Mouse (Mus musculus): Measurements from ENCODE around the gene Apc2. TPM values are rescaled to one million over a fixed set of nuclear protein-coding genes. Genes with fewer than 3 reads are reported as not detected.
A peak's percentile ranks its signal among the peaks of the same experiment; 100 is the strongest.

The Apc2 gene
- total RNA-seq, 2 experiments from 2014 or later = not detected

DNA sequence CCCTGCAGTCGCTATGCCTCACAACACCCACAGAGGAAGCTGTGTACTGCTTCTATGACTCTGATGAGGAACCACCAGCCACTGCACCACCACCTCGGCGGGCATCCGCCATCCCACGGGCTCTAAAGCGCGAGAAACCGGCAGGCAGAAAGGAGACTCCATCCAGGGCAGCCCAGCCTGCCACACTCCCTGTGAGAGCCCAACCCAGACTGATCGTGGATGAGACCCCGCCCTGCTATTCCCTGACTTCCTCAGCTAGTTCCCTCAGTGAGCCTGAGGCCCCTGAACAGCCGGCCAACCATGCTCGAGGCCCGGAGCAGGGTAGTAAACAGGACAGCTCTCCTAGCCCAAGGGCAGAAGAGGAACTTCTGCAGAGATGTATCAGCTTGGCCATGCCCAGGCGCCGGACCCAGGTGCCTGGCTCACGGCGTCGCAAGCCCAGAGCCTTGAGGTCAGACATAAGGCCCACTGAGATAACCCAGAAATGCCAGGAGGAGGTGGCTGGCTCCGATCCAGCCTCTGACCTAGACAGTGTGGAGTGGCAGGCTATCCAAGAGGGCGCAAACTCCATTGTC is 17.9 kb downstream of the Apc2 start:
- ATAC-seq (replicated peaks; ENCODE audit: low FRiP score, low TSS enrichment, poor library complexity, severe bottlenecking) = no peak

DNA sequence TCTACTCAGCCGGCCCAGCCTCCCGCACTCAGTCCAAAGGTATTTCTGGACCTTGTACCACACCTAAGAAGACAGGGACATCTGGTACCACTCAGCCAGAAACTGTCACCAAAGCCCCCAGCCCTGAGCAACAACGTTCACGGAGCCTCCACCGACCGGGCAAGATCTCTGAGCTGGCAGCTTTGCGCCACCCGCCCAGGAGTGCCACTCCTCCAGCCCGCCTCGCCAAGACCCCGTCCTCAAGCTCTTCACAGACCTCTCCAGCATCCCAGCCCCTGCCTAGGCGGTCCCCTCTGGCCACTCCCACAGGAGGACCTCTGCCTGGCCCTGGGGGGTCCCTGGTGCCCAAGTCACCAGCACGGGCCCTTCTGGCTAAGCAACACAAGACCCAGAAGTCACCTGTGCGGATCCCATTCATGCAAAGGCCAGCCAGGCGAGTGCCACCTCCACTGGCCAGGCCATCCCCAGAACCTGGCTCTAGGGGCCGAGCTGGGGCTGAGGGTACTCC is 18.8 kb downstream of the Apc2 start:
- no peak for ATAC-seq (replicated peaks; ENCODE audit: low FRiP score, low TSS enrichment, poor library complexity, severe bottlenecking)

DNA sequence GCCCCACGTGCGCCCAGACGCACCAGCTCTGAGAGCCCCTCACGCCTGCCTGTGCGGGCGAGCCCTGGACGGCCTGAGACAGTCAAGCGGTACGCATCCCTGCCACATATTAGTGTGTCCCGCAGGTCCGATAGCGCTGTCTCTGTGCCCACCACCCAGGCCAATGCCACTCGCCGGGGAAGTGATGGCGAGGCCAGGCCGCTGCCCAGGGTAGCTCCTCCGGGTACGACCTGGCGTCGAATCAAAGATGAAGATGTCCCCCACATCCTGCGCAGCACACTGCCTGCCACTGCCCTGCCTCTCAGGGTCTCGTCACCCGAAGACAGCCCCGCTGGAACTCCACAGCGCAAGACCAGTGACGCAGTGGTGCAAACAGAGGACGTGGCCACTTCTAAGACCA is 19.5 kb downstream of the Apc2 start:
- ATAC-seq (replicated peaks; ENCODE audit: low FRiP score, low TSS enrichment, poor library complexity, severe bottlenecking) = no peak

DNA sequence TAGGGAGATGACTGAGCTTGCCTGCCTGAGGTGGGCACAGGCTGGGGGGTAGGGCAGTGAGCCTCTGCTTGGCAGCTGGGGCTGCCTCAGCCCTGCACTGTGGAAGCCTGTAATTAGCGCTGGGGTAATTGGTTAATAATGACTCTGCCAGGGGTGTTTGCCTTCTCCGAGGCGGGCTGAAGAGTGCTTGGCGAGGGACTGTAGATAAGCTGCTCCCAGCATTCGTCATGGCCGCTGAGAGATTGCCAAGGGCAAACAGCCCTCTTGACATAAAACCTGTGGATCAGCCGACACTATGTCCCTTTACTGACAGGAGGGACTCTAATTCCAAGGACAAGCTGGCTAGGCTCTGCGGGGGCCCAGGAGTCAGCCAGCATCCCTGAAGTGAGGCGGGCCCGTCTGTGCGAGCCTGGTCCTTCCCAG is 20.6 kb downstream of the Apc2 start:
- ATAC-seq (replicated peaks; ENCODE audit: low FRiP score, low TSS enrichment, poor library complexity, severe bottlenecking) = peak; percentile 51

DNA sequence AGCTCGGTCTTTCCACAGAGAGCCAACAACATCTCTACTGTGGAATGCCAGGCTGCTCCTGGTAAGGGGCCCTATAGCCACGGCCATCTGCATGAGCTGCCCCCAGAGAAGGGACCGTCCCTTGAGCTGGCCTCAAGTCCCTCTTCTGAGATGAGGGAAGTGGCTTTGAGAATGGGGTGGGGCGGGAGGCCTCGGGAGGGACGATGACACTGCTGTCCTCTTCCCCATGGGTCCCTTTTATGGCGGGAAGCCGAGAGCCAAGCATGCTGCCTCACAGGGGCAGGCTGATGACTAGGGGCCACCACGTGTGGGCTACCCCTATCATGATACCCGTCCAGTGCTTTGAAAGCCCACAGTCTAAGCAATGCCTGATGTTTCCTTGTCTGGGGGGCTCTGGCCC is 21.2 kb downstream of the Apc2 start:
- no peak for ATAC-seq (replicated peaks; ENCODE audit: low FRiP score, low TSS enrichment, poor library complexity, severe bottlenecking)

DNA sequence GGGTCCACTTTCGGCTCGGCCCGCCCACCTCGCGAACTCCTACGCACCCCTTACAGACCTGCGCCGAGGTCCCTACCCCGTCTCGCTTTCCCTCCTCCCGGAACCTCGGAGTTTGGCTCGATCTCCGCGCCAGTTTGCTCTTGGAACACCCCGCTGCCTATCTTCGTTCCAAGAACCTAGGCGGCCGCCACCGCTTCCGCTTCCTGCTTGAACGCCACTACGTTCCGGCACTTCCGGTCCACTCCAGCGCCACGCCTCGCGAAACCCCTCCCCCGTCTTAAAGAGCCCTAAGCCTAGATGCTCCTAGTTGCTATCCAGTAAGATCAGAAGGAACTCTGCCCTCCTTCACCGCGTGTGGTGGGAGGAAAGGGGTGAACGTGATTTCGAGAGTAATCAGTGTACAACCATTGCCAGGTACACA is 24.6 kb downstream of the Apc2 start, which contains the start of gene 2310011J03Rik:
TSS of gene 2310011J03Rik (minus strand) at position 198 of the 421 bp plus-strand sequence.
- peak; percentile 62 for ATAC-seq (replicated peaks; ENCODE audit: low FRiP score, low TSS enrichment, poor library complexity, severe bottlenecking)

DNA sequence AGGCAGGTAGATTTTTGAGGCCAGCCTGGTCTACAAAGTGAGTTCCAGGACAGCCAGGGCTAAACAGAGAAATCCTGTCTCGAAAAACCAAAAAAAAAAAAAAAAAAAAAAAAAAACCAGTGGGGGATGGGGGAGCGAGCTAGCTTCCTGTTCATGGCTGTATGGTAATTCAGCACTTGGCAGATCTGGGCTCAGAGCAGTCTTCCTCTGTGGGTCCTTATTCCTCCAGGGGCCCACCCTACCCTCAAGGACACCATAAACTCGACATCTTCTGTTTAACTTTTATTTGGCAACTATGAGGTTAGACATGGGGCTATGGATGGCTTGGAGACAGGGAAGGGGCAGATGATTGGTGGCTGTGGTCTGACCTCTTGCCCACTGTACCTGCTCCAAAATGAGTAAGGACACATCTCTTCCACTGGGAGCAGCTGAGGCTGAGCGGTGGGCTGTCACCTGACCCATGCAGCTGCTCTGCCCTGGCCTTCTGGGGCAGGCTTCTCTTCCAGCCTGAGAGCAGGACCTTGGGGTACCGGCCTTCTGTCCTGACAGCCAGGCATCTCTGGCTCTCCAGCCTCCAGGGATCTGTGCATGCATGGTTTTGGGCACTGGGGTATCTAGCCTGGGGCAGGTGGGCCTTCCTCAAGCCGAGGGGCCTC is 25.4 kb downstream of the Apc2 start:
- ATAC-seq (replicated peaks; ENCODE audit: low FRiP score, low TSS enrichment, poor library complexity, severe bottlenecking) = no peak

DNA sequence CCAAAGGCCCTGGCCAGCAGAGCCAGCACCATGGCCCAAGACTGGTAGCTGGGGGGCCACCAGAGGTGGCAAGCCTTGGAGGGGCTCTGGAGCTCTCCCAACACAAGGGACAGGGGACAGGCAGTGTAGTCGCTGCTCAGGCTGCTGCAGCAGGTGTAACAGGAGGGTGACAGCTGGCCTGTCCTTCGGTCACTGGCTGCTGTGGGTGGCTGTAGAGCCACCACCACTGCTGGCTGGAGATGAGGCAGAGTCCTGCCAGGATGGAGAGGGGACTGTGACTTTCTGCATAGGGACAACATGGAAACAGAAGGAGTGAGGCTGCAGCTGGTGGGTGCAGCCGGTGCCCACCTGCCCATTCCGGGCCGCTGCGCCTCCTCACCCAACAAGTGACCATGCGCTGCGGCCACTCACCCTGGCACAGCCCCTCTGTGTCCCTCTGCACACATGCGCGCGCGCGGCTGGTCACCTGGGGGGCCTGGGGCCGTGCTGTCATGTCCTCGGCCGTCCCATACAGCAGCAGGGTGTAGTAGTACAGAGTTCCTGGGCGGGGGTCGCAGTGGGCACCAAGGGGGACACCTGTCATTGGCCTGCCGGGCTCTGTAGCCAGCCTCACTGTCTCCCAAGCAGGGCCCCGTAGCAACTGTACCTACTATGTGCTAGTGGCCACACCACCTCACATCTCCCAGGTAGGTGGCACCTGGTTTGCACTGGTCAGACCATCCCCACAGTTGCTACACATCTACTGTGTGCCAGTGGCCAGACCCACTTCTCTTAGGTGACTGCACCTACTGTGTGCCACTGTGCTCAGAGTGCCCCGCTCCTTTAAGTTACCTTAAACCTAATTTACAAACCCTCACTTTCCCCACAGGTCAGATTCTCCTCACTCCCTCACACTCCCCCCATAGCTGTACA is 26.1 kb downstream of the Apc2 start:
- ATAC-seq (replicated peaks; ENCODE audit: low FRiP score, low TSS enrichment, poor library complexity, severe bottlenecking) = no peak

DNA sequence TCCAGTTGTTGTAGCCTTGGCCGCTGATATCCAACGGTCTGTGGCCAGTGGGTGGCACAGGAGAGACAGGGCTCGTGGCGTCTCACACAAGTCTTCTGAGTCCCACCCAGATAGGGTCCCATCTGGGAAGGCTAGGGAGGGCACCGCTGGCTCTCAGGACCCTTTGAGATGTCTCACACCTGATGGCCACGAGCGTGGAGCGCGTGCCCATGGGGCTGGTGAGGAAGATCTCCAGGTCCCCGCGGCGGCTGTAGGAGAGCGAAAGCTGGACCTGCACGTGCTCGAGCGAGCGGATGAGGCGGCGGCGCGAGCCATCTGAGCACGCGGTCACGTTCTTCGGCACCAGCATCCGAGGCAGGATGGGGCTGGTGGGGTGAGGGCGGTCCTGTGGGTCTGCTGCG is 27.0 kb downstream of the Apc2 start:
- ATAC-seq (replicated peaks; ENCODE audit: low FRiP score, low TSS enrichment, poor library complexity, severe bottlenecking) = no peak

DNA sequence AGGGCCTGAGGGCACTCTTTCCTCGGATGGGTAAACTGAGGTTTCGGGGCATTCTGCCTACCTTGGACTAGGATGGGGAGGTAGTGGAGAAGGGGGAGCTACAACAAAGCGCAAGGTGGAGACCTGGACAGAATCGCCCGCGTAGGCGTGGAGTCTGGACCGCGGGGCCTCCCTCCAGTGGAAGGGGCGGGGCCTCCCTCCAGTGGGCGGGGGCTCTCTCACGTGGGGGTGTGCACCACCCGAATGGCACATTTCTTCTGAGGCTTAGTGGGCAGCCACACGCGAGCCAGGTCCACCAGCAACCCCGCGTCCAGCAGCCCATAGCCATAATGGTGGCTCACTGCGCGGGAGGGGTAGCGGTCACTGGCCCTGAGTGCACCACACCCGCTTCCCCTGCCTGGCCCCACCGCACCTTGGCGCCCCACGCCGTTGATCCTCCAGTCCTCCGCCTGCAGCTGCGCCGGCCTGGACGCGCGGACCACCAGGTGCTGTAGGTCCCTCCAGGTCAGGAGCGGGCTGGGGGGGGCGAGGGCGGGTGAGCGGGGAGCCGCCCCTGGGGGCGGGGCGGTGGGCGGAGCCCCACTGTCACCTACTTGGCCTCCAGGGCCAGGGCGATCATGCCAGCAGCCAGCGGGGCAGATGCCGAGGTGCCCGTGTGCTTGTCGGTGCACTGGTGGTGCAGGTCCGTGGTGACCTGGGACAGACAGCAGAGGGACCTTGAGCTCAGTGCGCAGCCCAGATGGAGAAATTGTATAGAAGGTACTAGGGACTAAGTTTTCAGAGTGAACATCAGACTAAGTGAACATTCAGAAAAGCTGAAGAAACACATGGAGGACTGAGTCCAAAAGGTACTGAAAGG is 27.7 kb downstream of the Apc2 start:
- ATAC-seq (replicated peaks; ENCODE audit: low FRiP score, low TSS enrichment, poor library complexity, severe bottlenecking) = peak; percentile 47

DNA sequence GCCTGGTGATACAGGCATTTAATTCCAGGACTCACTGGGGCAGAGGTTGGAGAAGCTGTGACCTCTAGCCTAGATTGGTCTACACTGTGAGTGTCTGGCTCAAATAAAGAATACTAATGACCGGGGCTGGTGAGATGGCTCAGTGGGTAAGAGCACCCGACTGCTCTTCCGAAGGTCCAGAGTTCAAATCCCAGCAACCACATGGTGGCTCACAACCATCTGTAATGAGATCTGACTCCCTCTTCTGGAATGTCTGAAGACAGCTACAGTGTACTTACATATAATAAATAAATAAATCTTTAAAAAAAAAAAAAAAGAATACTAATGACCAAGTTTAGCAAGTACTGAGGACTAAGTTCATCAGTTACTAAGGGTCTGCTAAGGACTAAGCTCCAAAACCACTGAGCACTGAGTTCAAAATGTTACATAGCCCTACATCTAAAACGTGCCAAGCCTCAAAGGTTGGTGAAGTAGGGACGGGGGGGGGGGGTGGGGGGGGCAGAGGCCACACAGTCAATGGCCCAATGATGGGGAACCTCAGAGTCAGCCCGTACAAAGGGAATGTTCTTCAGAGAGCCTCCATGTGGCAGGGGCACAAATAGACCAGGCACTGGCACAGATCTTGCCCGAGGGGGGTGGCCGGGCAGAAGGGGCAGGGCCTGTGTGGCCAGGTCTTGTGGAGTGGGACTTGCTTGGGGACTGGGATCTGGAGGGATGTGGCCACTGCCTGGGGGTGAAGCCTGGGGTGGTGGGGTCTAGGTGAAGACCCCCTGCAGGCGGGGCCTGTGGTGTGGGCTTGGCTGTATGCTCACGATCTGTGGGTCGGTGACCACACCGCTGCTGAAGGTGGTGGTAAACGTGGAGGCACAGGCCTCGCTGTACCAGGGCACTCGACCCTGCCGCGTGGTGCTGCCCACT is 28.6 kb downstream of the Apc2 start:
- ATAC-seq (replicated peaks; ENCODE audit: low FRiP score, low TSS enrichment, poor library complexity, severe bottlenecking) = no peak

DNA sequence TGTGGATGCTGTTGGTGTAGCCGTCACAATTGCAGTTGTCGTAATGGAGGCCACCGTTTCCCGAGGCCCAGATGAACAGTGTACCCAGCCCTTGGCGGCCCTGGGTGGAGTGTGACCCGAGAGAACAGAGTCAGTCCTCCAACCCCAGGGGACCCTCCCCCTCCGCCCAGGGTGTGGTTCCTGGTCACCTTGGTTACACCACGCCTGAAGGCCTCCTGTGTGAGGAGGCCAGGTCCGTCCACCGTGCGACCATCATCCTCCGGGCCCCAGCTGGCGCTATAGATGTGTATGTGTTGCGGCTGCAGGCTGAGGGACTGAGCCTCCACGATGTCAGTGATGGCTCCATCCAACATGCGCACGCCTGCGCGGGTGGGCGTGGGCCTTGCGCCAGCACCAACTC is 29.3 kb downstream of the Apc2 start:
- ATAC-seq (replicated peaks; ENCODE audit: low FRiP score, low TSS enrichment, poor library complexity, severe bottlenecking) = no peak

DNA sequence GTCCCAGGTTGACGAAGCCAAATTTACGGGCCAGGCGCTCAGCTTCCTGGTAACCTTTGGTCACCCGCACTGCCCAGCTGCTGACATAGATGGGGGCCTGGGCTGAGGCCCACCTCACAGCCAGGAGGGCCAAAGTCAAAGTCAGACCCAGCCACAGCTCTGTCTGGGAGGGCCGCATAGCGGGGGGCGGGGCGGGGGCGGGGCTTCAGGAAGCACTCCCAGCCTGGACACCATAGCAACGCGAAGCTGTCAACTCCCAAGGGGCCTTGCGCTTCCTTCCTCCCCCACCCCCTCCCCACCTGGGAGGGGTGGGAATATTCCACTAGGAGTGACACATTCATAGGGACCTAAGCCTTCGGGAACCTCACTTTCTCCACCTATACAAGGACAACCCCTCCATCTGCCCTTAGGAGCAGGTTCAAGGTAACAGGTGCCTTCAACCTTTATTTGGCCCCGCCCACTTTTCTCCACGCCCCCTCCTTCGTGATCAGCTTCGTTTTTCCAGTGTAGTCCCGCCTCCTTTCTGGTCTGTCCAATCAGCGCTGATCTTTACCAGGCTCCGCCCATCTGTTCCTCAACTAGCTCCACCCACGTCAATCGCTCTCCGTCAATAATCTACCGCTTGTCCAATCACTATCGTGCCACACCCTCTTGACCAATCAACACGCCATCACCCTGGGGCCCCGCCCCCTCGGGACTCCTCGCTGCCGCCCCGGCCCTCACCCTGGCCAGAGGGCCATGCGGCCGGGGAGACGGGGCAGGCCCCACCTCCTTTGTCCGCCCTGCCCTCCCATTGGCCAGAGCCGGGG is 33.7 kb downstream of the Apc2 start, which contains the start of the genes Pcsk4 and Reep6:
TSS of gene Pcsk4 (minus strand) at position 226 of the 809 bp plus-strand sequence.
TSS of gene Reep6 (plus strand) at position 681 of the 809 bp plus-strand sequence.
- ATAC-seq (replicated peaks; ENCODE audit: low FRiP score, low TSS enrichment, poor library complexity, severe bottlenecking) = peak; percentile 88

DNA sequence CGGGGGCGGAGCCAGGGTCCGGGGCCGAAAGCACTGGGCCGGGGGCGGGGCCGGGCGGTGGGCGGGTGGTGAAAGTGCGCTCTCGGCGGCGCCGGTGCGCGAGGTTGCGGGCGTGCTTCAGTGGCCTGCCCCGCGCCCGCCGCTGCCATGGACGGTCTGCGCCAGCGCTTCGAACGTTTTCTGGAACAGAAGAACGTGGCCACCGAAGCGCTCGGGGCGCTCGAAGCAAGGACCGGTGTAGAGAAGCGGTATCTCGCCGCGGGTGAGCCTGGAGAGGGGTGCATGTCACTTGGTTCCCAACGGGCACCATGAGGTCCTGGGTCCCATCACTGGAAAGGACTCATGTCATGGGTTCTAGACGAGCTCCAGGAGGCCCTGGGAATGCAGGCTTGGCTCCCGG is 34.3 kb downstream of the Apc2 start:
- ATAC-seq (replicated peaks; ENCODE audit: low FRiP score, low TSS enrichment, poor library complexity, severe bottlenecking) = no peak

DNA sequence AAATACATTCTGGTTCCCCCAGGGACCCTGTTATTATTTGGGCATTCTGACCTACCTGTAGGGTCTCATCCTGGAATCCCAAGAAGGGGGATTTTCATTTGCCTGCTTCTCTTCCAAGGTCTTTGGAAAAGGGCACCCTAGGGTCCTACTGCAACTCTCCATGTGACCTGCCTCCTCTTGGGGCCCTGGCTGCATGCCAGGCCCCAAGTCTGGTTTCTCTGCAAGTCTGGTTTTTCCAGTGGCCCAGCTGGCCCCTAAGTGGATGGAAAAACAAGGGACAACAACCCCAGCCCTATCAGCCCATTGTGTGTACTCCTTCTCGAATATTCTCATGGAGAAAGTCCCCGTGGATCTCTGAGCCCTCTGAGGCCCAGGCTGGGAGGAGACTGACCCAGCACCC is 35.1 kb downstream of the Apc2 start:
- no peak for ATAC-seq (replicated peaks; ENCODE audit: low FRiP score, low TSS enrichment, poor library complexity, severe bottlenecking)

DNA sequence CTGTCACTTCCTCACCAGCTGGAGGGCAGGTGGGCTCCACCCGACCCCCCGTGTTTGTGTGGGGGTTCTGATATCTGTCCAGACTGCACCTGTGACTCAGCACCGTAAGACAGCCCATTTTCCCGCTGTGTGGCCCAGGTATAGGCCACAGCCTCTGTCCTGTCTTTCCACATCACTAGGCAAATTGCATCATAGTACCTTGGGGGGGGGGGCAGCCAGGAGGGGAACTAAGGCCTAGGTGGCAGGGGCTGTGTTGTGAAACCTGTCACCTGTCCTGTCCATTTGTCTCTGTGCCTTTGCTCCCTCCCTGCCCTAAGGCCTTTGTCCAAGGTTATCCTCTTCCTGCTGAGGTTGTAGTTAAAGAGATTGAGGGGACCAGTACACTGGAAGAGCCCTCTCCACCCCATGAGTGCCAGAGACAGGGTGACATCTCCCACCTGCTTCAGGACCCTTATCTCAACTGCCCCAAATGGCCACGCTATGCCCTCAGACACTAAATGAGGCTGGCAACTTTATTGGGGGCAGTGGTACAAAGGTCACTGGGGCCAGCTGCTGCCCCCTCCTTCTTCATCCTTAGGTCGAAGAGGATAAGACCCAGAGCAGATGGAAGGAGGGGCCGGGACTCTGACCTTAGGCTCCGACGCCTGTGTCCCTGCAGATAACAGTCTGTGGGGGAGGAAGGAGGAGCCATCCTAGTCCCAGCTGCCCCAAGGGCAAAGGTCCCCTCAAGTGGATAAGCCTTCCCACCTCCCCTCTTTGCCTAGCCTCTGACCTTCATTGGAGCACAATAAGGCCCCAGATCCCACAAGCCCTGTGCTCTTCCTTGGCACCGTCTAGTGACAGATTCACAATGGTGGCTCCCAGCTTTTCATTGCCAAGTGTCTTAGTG is 36.1 kb downstream of the Apc2 start:
- ATAC-seq (replicated peaks; ENCODE audit: low FRiP score, low TSS enrichment, poor library complexity, severe bottlenecking) = peak; percentile 58

Measured in megakaryocyte-erythroid progenitor cell, adult 5-6 weeks (primary cell).